Mouse (Mus musculus): ENCODE results near the gene Mrpl45.
A peak's percentile ranks its signal among the peaks of the same experiment; 100 is the strongest.

The Mrpl45 gene

GRCm38 (mm10) chr11:97333896-97334295, 18.4 kb downstream of the Mrpl45 start:
- no peak for DNase-seq (ENCODE audit: low spot score in 2 of 2)

- DNase-seq (ENCODE audit: low spot score in 2 of 2): no peak
Measured at GRCm38 (mm10) chr11:97334400-97334799, 18.9 kb downstream of the Mrpl45 start.

- no peak for DNase-seq (ENCODE audit: low spot score in 2 of 2)
Measured at GRCm38 (mm10) chr11:97336238-97336637, 20.7 kb downstream of the Mrpl45 start.

- no peak for DNase-seq (ENCODE audit: low spot score in 2 of 2)
Measured at GRCm38 (mm10) chr11:97336751-97337345, 21.3 kb downstream of the Mrpl45 start.

GRCm38 (mm10) chr11:97337363-97337762, 21.8 kb downstream of the Mrpl45 start:
- DNase-seq (ENCODE audit: low spot score in 2 of 2): no peak

- peak in 1 of 2 experiments; percentile 16 for DNase-seq (ENCODE audit: low spot score in 2 of 2)
Measured at GRCm38 (mm10) chr11:97338302-97338976, 22.9 kb downstream of the Mrpl45 start.

- DNase-seq (ENCODE audit: low spot score in 2 of 2): peak in 1 of 2 experiments; percentile 22
Measured at GRCm38 (mm10) chr11:97338977-97339315, 23.4 kb downstream of the Mrpl45 start.

- no peak for DNase-seq (ENCODE audit: low spot score in 2 of 2)
Measured at GRCm38 (mm10) chr11:97343175-97343574, 27.7 kb downstream of the Mrpl45 start.

- DNase-seq (ENCODE audit: low spot score in 2 of 2): peak in 1 of 2 experiments; percentile 29
Measured at GRCm38 (mm10) chr11:97343619-97344018, 28.1 kb downstream of the Mrpl45 start.

- no peak for DNase-seq (ENCODE audit: low spot score in 2 of 2)
Measured at GRCm38 (mm10) chr11:97345446-97345845, 29.9 kb downstream of the Mrpl45 start.

- DNase-seq (ENCODE audit: low spot score in 2 of 2): no peak
Measured at GRCm38 (mm10) chr11:97346383-97346782, 30.9 kb downstream of the Mrpl45 start.

- DNase-seq (ENCODE audit: low spot score in 2 of 2): no peak
Measured at GRCm38 (mm10) chr11:97347291-97347690, 31.8 kb downstream of the Mrpl45 start.

- DNase-seq (ENCODE audit: low spot score in 2 of 2): peak in 1 of 2 experiments; percentile 22
Measured at GRCm38 (mm10) chr11:97350035-97350434, 34.5 kb downstream of the Mrpl45 start.

- DNase-seq (ENCODE audit: low spot score in 2 of 2): no peak
Measured at GRCm38 (mm10) chr11:97352027-97352684, 36.6 kb downstream of the Mrpl45 start, which contains the start of gene Gpr179. Gpr179 (minus strand) TSS chr11:97352077.

GRCm38 (mm10) chr11:97352935-97353597, 37.5 kb downstream of the Mrpl45 start:
- no peak for DNase-seq (ENCODE audit: low spot score in 2 of 2)

GRCm38 (mm10) chr11:97354646-97355045, 39.1 kb downstream of the Mrpl45 start:
- DNase-seq (ENCODE audit: low spot score in 2 of 2): no peak

- DNase-seq (ENCODE audit: low spot score in 2 of 2): no peak
Measured at GRCm38 (mm10) chr11:97355247-97355646, 39.7 kb downstream of the Mrpl45 start.

- DNase-seq (ENCODE audit: low spot score in 2 of 2): peak in 1 of 2 experiments; percentile 67
Measured at GRCm38 (mm10) chr11:97357663-97358062, 42.1 kb downstream of the Mrpl45 start.

GRCm38 (mm10) chr11:97361948-97362648, 46.6 kb downstream of the Mrpl45 start, which contains the start of gene Socs7:
Socs7 (plus strand) TSS chr11:97362551.
- DNase-seq (ENCODE audit: low spot score in 2 of 2): peak; percentile 90 to 91

GRCm38 (mm10) chr11:97362649-97362942, 47.1 kb downstream of the Mrpl45 start:
- DNase-seq (ENCODE audit: low spot score in 2 of 2): peak; percentile 8 to 50

- peak; percentile 8 to 38 for DNase-seq (ENCODE audit: low spot score in 2 of 2)
Measured at GRCm38 (mm10) chr11:97362943-97363643, 47.6 kb downstream of the Mrpl45 start.
